Mouse (Mus musculus): Measurements from ENCODE around the gene Hesx1. TPM values are rescaled to one million over a fixed set of nuclear protein-coding genes. Genes with fewer than 3 reads are reported as not detected.

Gene Hesx1
- 0.23 TPM in 1 of 2 replicates, not detected in the other for polyA plus RNA-seq (2012; rRNA removed; ENCODE audit: low replicate concordance)

DNA sequence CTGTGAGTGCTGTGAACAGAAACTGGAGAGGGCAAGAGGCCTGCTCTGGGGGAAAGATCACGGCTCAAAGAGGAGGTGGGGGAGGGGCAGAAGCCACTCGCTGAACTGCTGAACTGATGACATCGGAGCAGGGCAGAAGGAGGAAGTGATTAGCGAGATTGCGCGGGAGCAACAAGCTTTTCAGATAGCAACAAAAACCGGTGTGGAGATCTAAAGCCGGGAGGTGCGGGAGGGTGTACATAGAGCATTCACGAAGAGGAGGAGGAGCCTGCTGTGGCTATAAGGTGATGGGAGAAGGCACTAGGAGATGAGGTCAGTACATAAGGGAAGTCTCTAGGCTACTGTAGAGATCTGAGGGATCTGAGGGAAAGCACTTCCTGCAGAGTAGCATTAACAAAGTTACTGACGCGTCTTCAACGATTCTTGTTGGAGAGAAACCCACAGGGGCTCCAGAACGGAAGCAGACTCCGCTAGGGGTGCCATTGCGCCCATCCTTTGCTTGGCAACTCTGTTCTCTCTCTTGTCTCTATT is at the start of gene Hesx1:
Gene Hesx1, plus strand, starts transcription at position 206 of the 531 bp plus-strand sequence.

DNA sequence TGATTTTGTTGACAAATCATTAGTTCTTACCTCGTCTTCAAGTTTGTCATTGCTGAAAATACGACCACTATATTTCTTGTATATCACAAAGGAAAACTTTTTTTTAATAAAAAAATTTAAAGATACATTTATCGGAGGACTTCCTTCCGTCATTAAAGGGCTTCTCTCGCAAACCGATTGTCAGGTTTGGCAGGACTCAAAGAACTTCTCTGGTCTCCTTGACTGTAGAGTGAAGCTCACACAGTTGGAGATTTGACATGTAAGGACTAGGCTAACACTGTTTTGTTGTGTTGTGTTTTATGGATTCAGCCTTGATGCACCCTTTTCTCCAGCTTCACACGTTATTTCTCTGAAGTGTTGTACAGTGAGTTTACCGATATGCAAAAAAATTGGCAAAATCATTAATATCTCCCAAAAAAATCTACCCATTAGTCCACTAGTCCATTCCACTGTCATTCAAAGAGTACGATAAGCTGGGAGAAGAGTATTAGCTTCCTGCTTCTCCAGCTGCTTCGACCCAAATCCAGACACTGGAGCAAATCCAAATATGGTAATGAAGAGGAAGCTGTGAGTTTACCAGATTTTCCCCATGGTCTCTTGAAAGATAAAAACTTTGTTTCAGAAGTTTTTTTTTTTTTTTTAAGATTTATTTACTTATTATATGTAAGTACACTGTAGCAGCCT is 23.0 kb upstream of the Hesx1 start, which contains the start of gene Appl1:
Gene Appl1, minus strand, starts transcription at position 127 of the 684 bp plus-strand sequence.

DNA sequence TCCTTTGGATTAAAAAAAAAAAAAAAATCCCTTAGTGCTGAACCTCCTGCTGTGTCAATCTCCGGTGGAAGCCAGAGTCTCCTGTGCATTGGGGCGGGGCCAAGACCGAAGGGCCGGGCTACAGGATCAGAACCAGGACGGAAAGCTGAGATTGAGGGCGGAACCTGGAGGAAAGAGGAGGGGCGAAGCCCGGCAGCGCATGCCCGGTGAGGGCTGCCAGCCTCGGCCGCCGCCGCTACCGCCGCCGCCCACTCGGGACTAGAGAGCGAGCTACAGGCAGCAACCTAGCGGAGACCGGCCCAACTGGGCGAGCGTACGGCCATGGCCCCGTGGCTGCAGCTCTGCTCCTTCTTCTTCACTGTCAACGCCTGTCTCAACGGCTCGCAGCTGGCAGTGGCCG is 44.6 kb downstream of the Hesx1 start, which contains the start of gene Il17rd:
Gene Il17rd, plus strand, starts transcription at position 159 of the 400 bp plus-strand sequence.

Other genes starting within 250 kb of the Hesx1 start
- 18.9 TPM in 1 of 2 replicates, not detected in the other for gene Asb14, start 99.9 kb upstream of the Hesx1 start, polyA plus RNA-seq (2012; rRNA removed; ENCODE audit: low replicate concordance)
- gene Appl1, start 23.2 kb upstream of the Hesx1 start, polyA plus RNA-seq (2012; rRNA removed; ENCODE audit: low replicate concordance): 3.3 and 7.2 TPM in 2 replicates
- gene Il17rd, start 44.5 kb downstream of the Hesx1 start, polyA plus RNA-seq (2012; rRNA removed; ENCODE audit: low replicate concordance): 3.4 and 4.9 TPM in 2 replicates
- 18.1 and 23.6 TPM in 2 replicates for gene Arhgef3, start 120.5 kb downstream of the Hesx1 start, polyA plus RNA-seq (2012; rRNA removed; ENCODE audit: low replicate concordance)

All from mammary gland, adult 2 months (tissue).